Mouse (Mus musculus) cerebellum, adult 2 months (tissue): ENCODE measurements at regions not wholly inside any gene's neighbourhood (a gene's known extent, or its start where the extent isn't known, plus 50 kb on each side); places are given as distances from the start of the nearest gene placed in this dataset.

Experiments used
- CTCF ChIP-seq: fragments of 200-500 bp; IDR thresholded peaks from 2 replicates; pipeline ENCODE4 v1.5.1; 2011; ENCODE audit warnings: low read depth, mild to moderate bottlenecking, control low read depth, low read length, moderate library complexity, borderline replicate concordance; ENCODE audit not compliant: insufficient read depth
- POLR2A ChIP-seq: fragments of 200-500 bp; IDR thresholded peaks from 2 replicates; pipeline ENCODE4 v1.6.1; 2011; ENCODE audit warnings: low read length, control low read depth, borderline replicate concordance; ENCODE audit not compliant: insufficient read depth

DNA sequence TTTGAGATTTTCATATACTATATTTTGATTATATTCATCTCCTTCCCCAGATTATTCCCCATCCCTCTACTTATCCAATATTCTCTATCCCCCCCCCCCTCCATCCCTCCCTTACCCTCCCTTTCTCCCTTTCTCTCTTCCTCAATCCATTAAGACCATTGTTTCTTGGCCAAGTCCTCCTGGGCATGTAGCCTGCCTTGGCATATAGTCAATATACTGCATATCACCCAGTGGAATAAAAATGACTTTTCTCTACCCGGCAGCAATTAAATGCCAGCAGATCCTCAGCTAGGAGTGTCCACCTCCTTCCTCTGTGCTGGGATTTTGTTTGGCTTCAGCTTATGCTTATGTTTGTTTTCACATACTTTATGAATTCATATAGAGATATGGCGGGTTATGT is 987.3 kb downstream of the Robo2 start:
- TF ChIP-seq CTCF (no peak), POLR2A (no peak)
